Comparison of ENCODE assay signal across 22 mouse cellular contexts in the genomic region with DNA sequence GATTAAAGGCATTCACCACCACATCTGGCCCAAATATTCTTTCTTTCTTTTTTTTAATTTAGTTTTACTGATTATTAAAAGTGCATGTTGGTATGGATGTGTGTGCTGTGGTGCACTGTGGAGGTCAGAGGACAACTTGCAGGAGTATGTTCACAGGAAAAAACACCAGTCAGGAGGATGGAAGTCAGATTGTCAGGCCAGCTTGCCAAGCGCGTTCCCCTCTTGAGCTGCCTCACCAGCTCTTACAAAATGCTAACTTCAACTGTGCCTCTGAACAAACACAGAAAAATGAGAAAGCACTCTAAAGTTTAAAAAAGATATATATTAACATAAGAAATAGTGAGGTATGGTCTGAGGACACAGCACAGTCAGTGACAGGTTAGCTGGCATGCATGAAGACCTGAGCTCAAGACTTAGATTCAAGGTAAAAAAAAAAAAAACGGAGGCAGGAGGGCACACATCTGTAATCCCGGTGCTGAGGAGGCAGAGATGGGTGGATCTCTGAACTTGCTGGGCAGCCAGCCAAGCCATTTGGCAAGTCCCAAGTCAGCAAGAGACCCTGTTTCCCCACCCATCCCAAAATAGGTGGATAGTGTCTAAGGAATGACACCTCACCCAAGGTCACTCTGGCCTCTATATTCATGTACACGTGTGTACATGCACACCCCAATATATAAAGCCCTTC. TPM values are rescaled to one million over a fixed set of nuclear protein-coding genes. Genes with fewer than 3 reads are reported as not detected.
DNase-seq lines count a peak whose midpoint lies in the region; ATAC-seq lines count a peak whose summit lies in the region.
"Had no signal": no experiment of that assay in that cellular context is flagged by ENCODE, and none has a peak within 500 bp of the region (broad histone marks: within the 10 kb centered on the region; RNA-seq: fewer than 3 reads in every experiment).

No protein-coding gene starts in this region.

- 56% methylated on average over 5 of the region's 5 CpGs for WGBS in heart, embryonic 15.5 days
- 75% methylated on average over 5 of the region's 5 CpGs for WGBS in kidney, embryonic 14.5 days

- no peaks in the 10 kb centered on the region for H3K27me3 ChIP-seq in heart, embryonic 15.5 days
- no peaks in the 10 kb centered on the region for H3K27me3 ChIP-seq in kidney, embryonic 14.5 days (ENCODE audit: control insufficient read depth, insufficient read depth, low read length)
- H3K27me3 ChIP-seq: forebrain, embryonic 13.5 days; hindbrain, embryonic 13.5 days; Patski had no signal

- no peak overlapping the region for H3K9ac ChIP-seq in heart, embryonic 15.5 days
- H3K9ac ChIP-seq in kidney, embryonic 14.5 days (ENCODE audit: low read depth, low read length) = no peak overlapping the region
- H3K9ac ChIP-seq: forebrain, embryonic 13.5 days; forebrain, postnatal 0 days; hindbrain, embryonic 13.5 days had no signal

- 0 out of 2 replicates have a peak, but pooled peaks have one; percentile 45 for ATAC-seq in heart, embryonic 15.5 days (replicated peaks; ENCODE audit: insufficient number of reproducible peaks, insufficient read depth, low FRiP score, low read depth)
- ATAC-seq in kidney, embryonic 14.5 days (ENCODE audit: low FRiP score, low TSS enrichment) = no peak
- ATAC-seq: activated CD4-positive, CD25-positive, alpha-beta regulatory T cell, adult 4 months; forebrain, embryonic 13.5 days; forebrain, postnatal 0 days; hindbrain, postnatal 0 days; Patski had no signal

- H3K4me1 ChIP-seq in heart, embryonic 15.5 days (replicated peaks) = peaks cover 19% of the 10 kb centered on the region
- H3K4me1 ChIP-seq in kidney, embryonic 14.5 days (ENCODE audit: control insufficient read depth, insufficient read depth, low read length) = no peaks in the 10 kb centered on the region
- H3K4me1 ChIP-seq: embryonic facial prominence, embryonic 10.5 days; forebrain, embryonic 13.5 days; hindbrain, embryonic 13.5 days had no signal

- H3K36me3 ChIP-seq in heart, embryonic 15.5 days = no peaks in the 10 kb centered on the region
- no peaks in the 10 kb centered on the region for H3K36me3 ChIP-seq in kidney, embryonic 14.5 days (ENCODE audit: control insufficient read depth, insufficient read depth, low read length)
- H3K36me3 ChIP-seq: embryonic facial prominence, embryonic 10.5 days; hindbrain, embryonic 13.5 days had no signal

- no peak overlapping the region for H3K4me3 ChIP-seq in heart, embryonic 15.5 days
- no peak overlapping the region for H3K4me3 ChIP-seq in kidney, embryonic 14.5 days (ENCODE audit: low read length)
- H3K4me3 ChIP-seq: embryonic facial prominence, embryonic 10.5 days; forebrain, embryonic 13.5 days; hindbrain, embryonic 13.5 days had no signal

- no peak overlapping the region for H3K4me2 ChIP-seq in heart, embryonic 15.5 days
- H3K4me2 ChIP-seq in kidney, embryonic 14.5 days (replicated peaks; ENCODE audit: low read depth, low read length) = no peak overlapping the region
- H3K4me2 ChIP-seq: forebrain, embryonic 13.5 days; hindbrain, embryonic 13.5 days had no signal

- DNase-seq in adrenal gland, postnatal 25 days = peak; percentile 25
- no peak for DNase-seq in adrenal gland, adult 8-10 months
- no peak for DNase-seq in heart, adult 9 months (ENCODE audit: low spot score in 2 of 2)
- peak; percentile 35 for DNase-seq in kidney, postnatal 10 days
- peak; percentile 52 for DNase-seq in 416B (ENCODE audit: low read depth)
- DNase-seq: adrenal gland, postnatal 36 days; cerebellum, adult 2 months; cerebellum, postnatal 10 days; forebrain, postnatal 0 days; gastrocnemius, postnatal 14 days had no signal

- 0 out of 2 replicates have a peak overlapping the region, but pooled peaks have one; percentile 26 for H3K27ac ChIP-seq in heart, embryonic 15.5 days
- H3K27ac ChIP-seq in kidney, embryonic 14.5 days (ENCODE audit: low read depth, low read length) = no peak overlapping the region
- H3K27ac ChIP-seq: embryonic facial prominence, embryonic 10.5 days; forebrain, embryonic 13.5 days; hindbrain, embryonic 13.5 days; hindbrain, postnatal 0 days had no signal

- no peaks in the 10 kb centered on the region for H3K9me3 ChIP-seq in heart, embryonic 15.5 days (replicated peaks)
- no peaks in the 10 kb centered on the region for H3K9me3 ChIP-seq in kidney, embryonic 14.5 days (ENCODE audit: control insufficient read depth, low read length)
- H3K9me3 ChIP-seq: embryonic facial prominence, embryonic 10.5 days; forebrain, embryonic 13.5 days; hindbrain, embryonic 13.5 days had no signal

RNA-seq across cellular contexts. Expression of a gene that starts 16.4 kb away (rescaled TPM):
- 36.1 and 37.7 TPM in 2 replicates for total RNA-seq in adrenal gland, postnatal 25 days (2021)
- total RNA-seq in adrenal gland, adult 8-10 months (2022) = 10 to 100 TPM; 55.7 to 66.0 (median 59.2) TPM
- 43.0 and 46.4 TPM in 2 replicates for polyA plus RNA-seq in heart, embryonic 15.5 days (2015; fragmentation: Nextera tagmentation; extraction: Ambion mirVana)
- 2.1 and 2.6 TPM in 2 replicates for polyA plus RNA-seq in kidney, embryonic 14.5 days (2014; fragmentation: Nextera tagmentation; extraction: Ambion mirVana)
- polyA plus RNA-seq: activated CD4-positive, CD25-positive, alpha-beta regulatory T cell, adult 4 months had no signal

RNA-seq across cellular contexts. Expression of a gene that starts 29.1 kb away (rescaled TPM):
- 0.88 and 2.9 TPM in 2 replicates for total RNA-seq in adrenal gland, postnatal 25 days (2021)
- 1 to 10 TPM in 2 of 4 experiments, under 1 TPM in 2; 0.43 to 1.4 (median 1.2) TPM for total RNA-seq in adrenal gland, adult 8-10 months (2022)
- 0.63 and 1.7 TPM in 2 replicates for polyA plus RNA-seq in heart, embryonic 15.5 days (2015; fragmentation: Nextera tagmentation; extraction: Ambion mirVana)
- polyA plus RNA-seq in kidney, embryonic 14.5 days (2014; fragmentation: Nextera tagmentation; extraction: Ambion mirVana) = 0.24 TPM in 1 of 2 replicates, not detected in the other
- total RNA-seq: hematopoietic stem cell, adult 5-6 weeks had no signal
- polyA plus RNA-seq: activated CD4-positive, CD25-positive, alpha-beta regulatory T cell, adult 4 months; heart, embryonic 14.5 days had no signal

RNA-seq across cellular contexts. Expression of a gene that starts 29.2 kb away (rescaled TPM):
- 372 and 386 TPM in 2 replicates for total RNA-seq in adrenal gland, postnatal 25 days (2021)
- 100 to 1,000 TPM; 324 to 440 (median 382) TPM for total RNA-seq in adrenal gland, adult 8-10 months (2022)
- polyA plus RNA-seq in heart, embryonic 15.5 days (2015; fragmentation: Nextera tagmentation; extraction: Ambion mirVana) = 525 and 563 TPM in 2 replicates
- polyA plus RNA-seq in kidney, embryonic 14.5 days (2014; fragmentation: Nextera tagmentation; extraction: Ambion mirVana) = 291 and 322 TPM in 2 replicates

RNA-seq across cellular contexts. Expression of a gene that starts 34.1 kb away (rescaled TPM):
- total RNA-seq in adrenal gland, postnatal 25 days (2021) = 3.0 TPM in 1 of 2 replicates, not detected in the other
- under 1 TPM in 2 of 4 experiments, not detected in 2; 0.13 to 0.15 TPM for total RNA-seq in adrenal gland, adult 8-10 months (2022)
- polyA plus RNA-seq in heart, embryonic 15.5 days (2015; fragmentation: Nextera tagmentation; extraction: Ambion mirVana) = 0.33 and 0.35 TPM in 2 replicates
- polyA plus RNA-seq in kidney, embryonic 14.5 days (2014; fragmentation: Nextera tagmentation; extraction: Ambion mirVana) = 0.24 and 0.27 TPM in 2 replicates
- total RNA-seq: adrenal gland, adult 18-20 months; forebrain, postnatal 0 days; gastrocnemius, adult 18-20 months; gastrocnemius, postnatal 14 days; hindbrain, postnatal 0 days had no signal

RNA-seq across cellular contexts. Expression of a gene that starts 42.7 kb away (rescaled TPM):
- 32.9 and 43.7 TPM in 2 replicates for total RNA-seq in adrenal gland, postnatal 25 days (2021)
- 10 to 100 TPM; 39.1 to 49.2 (median 46.0) TPM for total RNA-seq in adrenal gland, adult 8-10 months (2022)
- 55.6 and 57.9 TPM in 2 replicates for polyA plus RNA-seq in heart, embryonic 15.5 days (2015; fragmentation: Nextera tagmentation; extraction: Ambion mirVana)
- polyA plus RNA-seq in kidney, embryonic 14.5 days (2014; fragmentation: Nextera tagmentation; extraction: Ambion mirVana) = 31.3 and 36.4 TPM in 2 replicates

Comparison
In these comparisons a context has a peak if more than half of its experiments do, and no peak if none do; other contexts are left out.
1. DNase-seq: peak in adrenal gland, postnatal 25 days (single experiment), kidney, postnatal 10 days (single experiment) and 416B (single experiment); none in adrenal gland, adult 8-10 months (single experiment) and heart, adult 9 months (0 of 2).